18 mouse cellular contexts compared by ENCODE assay signal in genomic region chr2:48733936-48734335, GRCm38 (mm10).
DNase-seq lines count a peak whose midpoint lies in the region; ATAC-seq and TF ChIP-seq lines count a peak whose summit lies in the region.
"Had no signal": no experiment of that assay in that cellular context is flagged by ENCODE, and none has a peak within 500 bp of the region (broad histone marks: within the 10 kb centered on the region; RNA-seq: fewer than 3 reads in every experiment).

No protein-coding gene starts in this region.

- H3K4me1 ChIP-seq in lung, embryonic 14.5 days (ENCODE audit: insufficient read depth), result no peaks in the 10 kb centered on the region
- H3K4me1 ChIP-seq: hindbrain, embryonic 12.5 days; hindbrain, embryonic 15.5 days had no signal

- no peak overlapping the region for H3K4me3 ChIP-seq in lung, embryonic 14.5 days (ENCODE audit: low read depth, low read length)
- H3K4me3 ChIP-seq: hindbrain, embryonic 12.5 days; hindbrain, embryonic 15.5 days had no signal

- WGBS in lung, embryonic 14.5 days, result 76% methylated on average over 1 of the region's 1 CpGs

- no peak overlapping the region for H3K4me2 ChIP-seq in lung, embryonic 14.5 days
- H3K4me2 ChIP-seq: heart, embryonic 11.5 days; hindbrain, embryonic 12.5 days; hindbrain, embryonic 15.5 days had no signal

- no peak overlapping the region for H3K27ac ChIP-seq in lung, embryonic 14.5 days (ENCODE audit: low read depth)
- H3K27ac ChIP-seq: hindbrain, embryonic 12.5 days; hindbrain, embryonic 15.5 days had no signal

- no peaks in the 10 kb centered on the region for H3K36me3 ChIP-seq in lung, embryonic 14.5 days (ENCODE audit: insufficient read depth)
- H3K36me3 ChIP-seq: G1E; hindbrain, embryonic 12.5 days; hindbrain, embryonic 15.5 days had no signal

- H3K9ac ChIP-seq in lung, embryonic 14.5 days, result no peak overlapping the region
- H3K9ac ChIP-seq: forebrain, postnatal 0 days; hindbrain, embryonic 12.5 days; hindbrain, embryonic 15.5 days had no signal

- no peak for ATAC-seq in lung, embryonic 14.5 days (ENCODE audit: insufficient read depth)
- no peak for ATAC-seq in monocyte, adult 5-6 weeks (replicated peaks; ENCODE audit: insufficient number of reproducible peaks, low FRiP score, low TSS enrichment, poor library complexity, severe bottlenecking)
- ATAC-seq: forebrain, embryonic 14.5 days; Patski had no signal

- no peak for TF ChIP-seq CTCF in lung, embryonic 14.5 days (IDR thresholded peaks at IDR 0.05; ENCODE audit: low read depth)

- peak; percentile 15 for DNase-seq in lung, embryonic 14.5 days
- no peak for DNase-seq in lung, postnatal 4 days
- peak; percentile 11 for DNase-seq in lung, postnatal 25 days (ENCODE audit: low spot score)
- no peak for DNase-seq in lung, postnatal 14 days
- DNase-seq in skeletal muscle tissue, adult 2 months (ENCODE audit: low read depth, low spot score), result peak; percentile 28
- DNase-seq: adrenal gland, postnatal 25 days; B cell, adult 2 months; cerebellum, adult 11-12 months; cerebellum, adult 8-10 months; forebrain, postnatal 0 days had no signal

- H3K9me3 ChIP-seq in lung, embryonic 14.5 days (ENCODE audit: low read depth, low read length), result no peaks in the 10 kb centered on the region
- H3K9me3 ChIP-seq: G1E; hindbrain, embryonic 15.5 days had no signal

- H3K27me3 ChIP-seq in lung, embryonic 14.5 days (ENCODE audit: insufficient read depth, low read length), result no peaks in the 10 kb centered on the region
- H3K27me3 ChIP-seq: CH12.LX; hindbrain, embryonic 12.5 days; hindbrain, embryonic 15.5 days had no signal

Comparison
In these comparisons a context has a peak if more than half of its experiments do, and no peak if none do; other contexts are left out.
1. DNase-seq: peak in lung, embryonic 14.5 days (single experiment), lung, postnatal 25 days (single experiment) and skeletal muscle tissue, adult 2 months (single experiment); none in lung, postnatal 4 days (0 of 2) and lung, postnatal 14 days (single experiment).